Mouse (Mus musculus): Measurements from ENCODE around the gene Nek5.
"Not testable (repeated sequence)": the region's sequence is repeated elsewhere in the genome, so short reads cannot be mapped to it uniquely, and the experiment has no call there.

The Nek5 gene

GRCm38 (mm10) chr8:22124220-22125152 lies at the start of gene Nek5:
Nek5 (minus strand) TSS chr8:22125053.
- DNase-seq, result peak; percentile 68

DNA sequence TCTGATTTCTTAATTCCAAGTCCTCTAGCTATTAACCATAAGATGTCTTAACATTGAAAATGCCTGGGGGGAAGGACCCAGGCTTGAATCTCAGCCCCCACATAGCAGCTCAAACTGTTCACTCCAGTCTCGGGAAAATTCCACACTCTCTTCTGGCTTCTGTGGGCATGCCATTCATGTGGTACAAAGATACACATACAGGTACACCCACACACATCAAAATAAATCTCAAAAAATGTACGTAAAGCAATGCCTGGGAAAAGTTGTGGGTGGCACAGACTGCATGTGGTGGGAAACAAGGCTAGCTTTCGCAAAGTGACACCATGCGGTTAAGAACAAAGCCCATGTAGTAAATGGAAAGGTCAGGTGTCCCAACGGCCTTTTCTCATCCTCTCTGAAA lies 44.3 kb upstream of the Nek5 start:
- no peak for DNase-seq

DNA sequence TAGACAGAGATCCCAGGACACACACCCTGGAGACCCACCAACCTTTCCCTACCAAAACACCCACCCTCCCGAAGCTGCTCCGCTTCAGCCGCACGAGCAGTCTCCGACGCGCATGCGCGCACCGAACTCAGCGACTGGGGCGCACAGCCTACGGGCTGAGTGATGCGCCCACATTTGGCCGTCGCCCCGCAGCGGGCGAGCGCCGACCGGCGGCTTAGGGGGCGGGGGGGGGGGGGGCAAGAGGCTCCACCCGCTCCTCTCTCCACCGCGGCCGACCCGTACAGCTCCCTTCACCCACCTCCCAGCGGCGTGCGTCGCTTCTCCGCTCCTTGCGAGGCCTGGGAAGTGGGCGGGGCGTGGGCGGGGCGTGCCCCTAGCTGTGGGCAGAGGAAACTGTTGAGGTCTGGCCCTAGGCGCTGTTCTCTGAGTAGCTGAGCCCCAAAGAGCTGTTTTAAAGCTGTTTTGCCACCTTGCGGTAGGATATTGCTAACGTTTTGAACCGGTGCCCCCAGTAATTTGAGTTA lies 41.3 kb upstream of the Nek5 start, which contains the start of gene Nek3:
Gene Nek3 (minus strand): TSS at position 356 of the 524 bp plus-strand sequence.
- peak; percentile 92 for DNase-seq

- no peak for DNase-seq
Measured at GRCm38 (mm10) chr8:22165251-22166079, 40.6 kb upstream of the Nek5 start.

GRCm38 (mm10) chr8:22164431-22164830 lies 39.6 kb upstream of the Nek5 start:
- no peak for DNase-seq

GRCm38 (mm10) chr8:22162206-22162605 lies 37.4 kb upstream of the Nek5 start:
- no peak for DNase-seq

DNA sequence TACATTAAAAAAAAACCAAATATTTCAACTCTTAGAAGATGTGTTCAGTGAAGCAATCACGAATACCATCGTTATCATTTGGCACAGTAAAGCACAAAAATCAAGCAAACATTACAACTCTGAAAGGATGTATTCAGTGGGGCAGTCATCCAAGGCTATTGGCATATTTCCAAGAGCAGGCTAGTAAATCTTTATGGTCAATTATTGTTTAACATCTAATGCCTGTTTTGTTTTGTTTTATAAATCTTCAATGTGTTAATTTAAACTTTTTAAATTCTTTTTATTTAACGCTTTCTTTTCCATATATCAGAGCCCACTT lies 25.5 kb upstream of the Nek5 start:
- DNase-seq, result peak; percentile 49

DNA sequence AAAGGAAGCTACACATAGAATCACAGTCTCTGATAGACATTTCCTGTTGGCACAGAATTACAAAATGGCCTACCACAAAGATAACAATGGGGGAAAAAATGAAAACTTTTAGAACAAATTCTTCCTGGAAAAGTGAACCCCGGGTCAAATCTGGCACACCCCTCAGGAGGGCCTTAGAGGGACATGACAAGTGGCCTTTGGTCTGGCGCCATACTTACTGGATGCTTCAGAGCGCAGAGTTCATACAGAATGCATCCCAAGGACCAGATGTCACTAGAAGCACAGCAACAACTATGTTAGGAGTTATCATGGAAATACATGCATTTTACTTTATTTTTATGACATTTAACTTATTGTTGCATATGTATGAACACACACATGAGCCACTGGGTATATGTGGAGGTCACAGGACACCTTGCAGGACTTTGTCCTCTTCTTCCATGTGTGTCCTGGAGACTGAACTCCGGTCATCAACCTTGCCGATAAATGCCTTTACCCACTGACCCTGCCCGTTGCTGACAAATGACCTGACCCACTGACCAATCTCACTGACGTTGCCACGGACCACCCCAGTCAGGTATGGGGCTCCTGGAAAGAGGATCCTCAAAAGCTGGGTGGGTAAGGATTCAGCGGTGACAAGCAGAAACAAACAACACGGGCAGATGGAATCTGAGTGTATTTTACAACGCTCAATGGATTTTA lies 24.9 kb upstream of the Nek5 start:
- DNase-seq, result no peak

GRCm38 (mm10) chr8:22148367-22148740 lies 23.5 kb upstream of the Nek5 start:
- DNase-seq, result no peak

GRCm38 (mm10) chr8:22147706-22148366 lies 23.0 kb upstream of the Nek5 start:
- no peak for DNase-seq

GRCm38 (mm10) chr8:22145831-22146230 lies 21.0 kb upstream of the Nek5 start:
- no peak for DNase-seq

DNA sequence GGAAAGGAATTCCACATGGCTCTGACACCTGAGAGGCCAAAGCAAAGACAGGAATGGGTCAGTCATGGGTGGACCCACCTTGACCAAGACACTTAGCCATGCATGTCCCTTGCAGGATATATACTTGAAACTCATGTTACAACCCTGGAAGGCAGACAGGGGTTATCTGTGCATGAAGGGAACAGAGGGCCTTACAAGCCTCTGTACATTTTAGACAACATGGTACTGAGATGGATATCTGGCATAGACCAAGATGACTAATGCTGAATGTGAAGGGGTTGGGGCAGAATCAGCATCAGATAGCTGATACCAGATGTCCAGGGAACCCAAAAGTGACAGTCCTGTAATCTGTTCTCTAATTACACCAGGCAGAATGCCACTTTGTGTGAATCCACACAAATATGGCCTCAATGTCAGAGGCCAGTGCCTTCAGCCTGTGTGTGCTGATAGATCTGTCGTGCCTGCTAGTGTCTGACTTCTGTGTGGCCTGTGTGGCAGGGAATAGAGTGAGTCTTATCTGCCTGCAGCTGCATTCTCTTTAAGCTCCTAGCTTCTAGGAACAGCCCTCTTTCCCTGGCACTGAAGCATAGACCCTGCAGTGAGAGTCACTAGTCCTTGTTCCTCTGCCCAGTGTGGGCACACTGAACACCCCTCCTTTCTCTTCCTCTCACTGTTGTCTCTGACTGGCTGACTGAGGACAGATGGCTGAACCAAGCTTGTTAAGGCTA lies 19.1 kb upstream of the Nek5 start:
- DNase-seq, result no peak

DNA sequence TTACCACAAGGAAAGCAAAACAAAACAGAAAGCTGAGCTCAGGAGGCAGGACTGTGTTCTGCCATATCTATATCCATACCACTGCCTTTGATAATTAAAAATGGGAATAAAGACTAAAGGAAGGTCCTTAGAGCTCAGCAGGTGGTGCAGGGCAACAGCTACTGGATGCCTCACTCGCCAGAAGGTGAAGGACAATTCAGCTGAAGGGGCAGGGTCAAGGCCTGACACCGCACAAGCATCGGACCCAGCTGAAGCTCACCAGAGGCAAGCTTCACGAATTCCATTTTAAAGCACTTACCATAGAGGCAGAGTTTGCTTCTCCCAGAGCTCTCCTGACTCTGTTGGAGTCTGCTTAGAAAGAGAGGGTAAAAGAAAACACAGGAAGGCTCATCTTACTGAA lies 17.7 kb upstream of the Nek5 start:
- no peak for DNase-seq

GRCm38 (mm10) chr8:22141836-22142385 lies 17.1 kb upstream of the Nek5 start:
- no peak for DNase-seq

DNA sequence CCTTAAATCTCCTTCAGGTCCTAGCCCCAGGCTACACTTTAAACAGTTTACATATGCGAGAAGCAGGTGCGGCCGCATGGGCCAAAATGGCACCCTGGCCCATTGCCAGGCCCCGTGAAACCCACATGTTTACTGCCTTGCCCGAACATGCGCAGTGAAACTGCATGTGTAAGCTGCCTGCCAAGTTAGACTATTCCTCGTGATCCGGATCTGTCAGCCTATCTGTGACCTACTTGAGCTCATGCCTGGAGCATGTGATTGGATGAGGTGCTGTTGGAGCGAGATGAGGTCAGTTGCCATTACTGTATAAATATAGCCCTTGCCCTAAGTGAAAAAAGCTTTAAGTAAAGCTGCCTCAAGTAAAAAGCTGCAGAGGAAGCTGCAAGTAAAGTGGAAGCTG lies 11.6 kb upstream of the Nek5 start:
- DNase-seq, result not testable (repeated sequence)

GRCm38 (mm10) chr8:22134750-22135135 lies 9.9 kb upstream of the Nek5 start:
- no peak for DNase-seq

DNA sequence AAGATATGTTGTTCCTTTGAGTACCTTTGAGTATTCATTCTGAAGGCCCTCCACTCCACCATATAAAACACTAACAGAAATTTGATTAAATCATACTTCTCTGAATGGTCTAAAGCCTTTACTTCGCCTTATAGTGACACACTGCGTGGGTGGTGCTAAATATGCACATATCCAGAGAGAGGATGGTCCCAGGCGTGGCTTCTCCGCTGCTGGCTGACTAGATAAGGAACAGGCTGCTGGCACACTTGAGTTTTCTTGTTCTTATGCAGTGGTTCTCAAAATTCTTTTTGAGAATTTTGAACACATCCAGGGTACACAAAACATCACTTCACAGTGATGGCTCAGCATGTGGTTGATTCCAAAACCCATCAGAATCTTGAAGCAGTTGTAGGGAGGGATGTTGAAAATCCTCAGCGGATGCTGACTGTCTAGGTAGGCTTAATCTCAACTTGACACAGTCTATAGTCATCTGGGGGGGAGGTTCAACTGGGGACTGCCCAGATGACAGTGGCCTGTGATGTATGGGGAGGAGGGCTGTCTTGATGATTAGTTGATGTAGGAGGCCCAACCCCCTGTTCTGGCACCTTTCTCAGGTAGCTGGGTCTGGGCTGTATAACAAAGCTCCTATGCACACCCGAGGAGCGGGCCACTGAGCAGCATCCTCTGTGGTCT lies 9.4 kb upstream of the Nek5 start:
- DNase-seq, result no peak

DNA sequence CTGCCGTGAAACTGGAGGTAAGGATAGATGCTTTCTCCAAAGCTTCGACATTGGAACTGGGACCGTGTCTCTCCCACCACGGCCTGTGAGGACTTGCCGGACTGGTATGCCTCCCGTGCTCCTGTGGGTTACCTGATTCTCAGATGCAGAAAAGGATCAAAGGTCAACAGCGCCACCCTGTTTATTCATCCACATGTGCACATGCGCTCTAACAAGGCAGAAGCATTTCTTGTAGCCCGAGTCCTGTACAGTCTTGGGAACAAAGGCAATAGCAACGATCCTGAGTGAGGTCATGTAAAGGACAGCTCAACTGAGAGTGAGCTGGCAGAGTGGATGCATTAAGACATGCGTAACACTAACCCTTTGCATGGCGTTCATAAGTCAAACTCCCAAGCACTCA lies 7.2 kb upstream of the Nek5 start:
- DNase-seq, result no peak

- no peak for DNase-seq
Measured at GRCm38 (mm10) chr8:22107020-22107419, 17.8 kb downstream of the Nek5 start.

DNA sequence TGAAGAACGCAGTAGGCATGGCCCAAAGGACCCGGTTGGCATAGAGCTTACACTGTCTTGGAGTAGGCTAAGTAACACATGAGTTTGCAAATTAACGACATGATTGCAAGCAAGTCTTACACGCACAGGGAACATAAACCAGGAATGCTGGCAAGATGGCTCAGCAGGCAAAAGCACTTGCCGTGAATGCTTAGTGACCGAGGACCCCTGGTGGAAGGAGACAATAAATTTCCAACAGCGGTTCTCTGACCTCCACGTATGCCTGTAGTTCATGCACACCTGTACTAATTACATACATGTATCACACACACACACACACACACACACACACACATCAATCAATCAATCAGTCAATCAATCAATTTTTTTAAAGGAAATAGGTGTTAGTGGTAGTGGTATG lies 33.3 kb downstream of the Nek5 start:
- DNase-seq, result peak; percentile 14

- no peak for DNase-seq
Measured at GRCm38 (mm10) chr8:22089226-22089625, 35.6 kb downstream of the Nek5 start.
